Mouse (Mus musculus) stomach, postnatal 0 days (tissue): ENCODE measurements around the gene Prdx3.

ENCODE experiments used
- CTCF ChIP-seq: IDR thresholded peaks from 2 replicates; pipeline ENCODE4 v1.5.1; 2016; ENCODE audit warnings: antibody characterized with exemption, low read depth, mild to moderate bottlenecking, moderate library complexity
- EP300 ChIP-seq: optimal IDR thresholded peaks from 2 replicates; pipeline ENCODE3; 2016; ENCODE audit warnings: antibody characterized with exemption

DNA sequence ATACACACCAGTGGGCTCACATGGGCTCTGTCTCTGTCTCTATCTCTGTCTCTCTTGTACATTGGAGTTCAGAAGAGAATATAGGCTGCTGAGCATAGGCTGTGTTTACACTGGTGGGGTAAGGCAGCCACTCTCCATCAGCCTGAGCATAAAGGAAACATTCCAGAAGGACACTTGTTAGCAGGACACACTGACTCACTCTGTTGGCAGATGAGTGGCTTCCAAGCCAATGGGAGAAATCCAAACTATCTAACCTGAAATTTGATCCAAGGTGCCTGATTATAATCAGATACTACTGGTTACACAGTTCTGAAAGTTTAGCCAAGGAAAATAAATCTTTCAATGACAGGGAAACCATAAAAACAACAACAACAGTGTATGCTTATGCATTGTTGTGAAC, 28.6 kb downstream of the Prdx3 start:
- TF ChIP-seq CTCF (no peak), EP300 (no peak)
